Mouse (Mus musculus) ES-E14 (cell line): Measurements from ENCODE around the gene Znhit3. TPM values are rescaled to one million over a fixed set of nuclear protein-coding genes. Genes with fewer than 3 reads are reported as not detected.

Source experiments
- DNase-seq: peaks from one replicate; pipeline ENCODE4 v3.0.0-alpha.2; 2013; ENCODE audit warnings: low read depth, low spot score
- H3K27ac ChIP-seq: 2 replicates; pipeline ENCODE4 v1.5.1; 2012; ENCODE audit warnings: low read depth, mild to moderate bottlenecking, low read length, moderate library complexity, mixed read lengths; ENCODE audit not compliant: poor library complexity, insufficient read depth, severe bottlenecking
- H3K36me3 ChIP-seq: 2 replicates; pipeline ENCODE4 v1.6.1; 2012; ENCODE audit warnings: mild to moderate bottlenecking, low read length, moderate library complexity, mixed read lengths; ENCODE audit not compliant: control insufficient read depth, poor library complexity, insufficient read depth, severe bottlenecking
- H3K4me1 ChIP-seq, 2 experiments: fragments of 150-350 bp in 1 of 2; sonication (generic) in 1 of 2; 2 replicates each; pipeline ENCODE4 v1.6.1; 2012; ENCODE audit warnings: low read length in 2 of 2, mild to moderate bottlenecking in 1 of 2, mixed read lengths in 1 of 2; ENCODE audit not compliant: control insufficient read depth in 2 of 2, insufficient read depth in 2 of 2, poor library complexity in 1 of 2
- H3K4me3 ChIP-seq, 2 experiments: fragments of 150-350 bp in 1 of 2; sonication (generic) in 1 of 2; 2 replicates each; pipeline ENCODE4 v1.5.1; 2012; ENCODE audit warnings: low read length in 2 of 2, low read depth in 1 of 2, mild to moderate bottlenecking in 1 of 2, mixed read lengths in 1 of 2; ENCODE audit not compliant: insufficient read depth in 1 of 2, poor library complexity in 1 of 2, severe bottlenecking in 1 of 2
- H3K9ac ChIP-seq: 2 replicates; pipeline ENCODE4 v1.6.1; 2012; ENCODE audit warnings: low read depth, mild to moderate bottlenecking, low read length, mixed read lengths; ENCODE audit not compliant: poor library complexity, insufficient read depth, severe bottlenecking
- H3K9me3 ChIP-seq: fragments of 150-350 bp; sonication (generic); 2 replicates; pipeline ENCODE4 v1.6.1; 2012; ENCODE audit warnings: low read depth, mild to moderate bottlenecking, low read length; ENCODE audit not compliant: control insufficient read depth, insufficient read depth
- CHD2 ChIP-seq: IDR thresholded peaks from 2 replicates; pipeline ENCODE4 v1.6.1; 2014; ENCODE audit warnings: mild to moderate bottlenecking, low read depth, low read length, inconsistent platforms
- HCFC1 ChIP-seq: IDR thresholded peaks from 2 replicates; pipeline ENCODE4 v1.6.1; 2012; ENCODE audit warnings: low read length, inconsistent platforms, borderline replicate concordance; ENCODE audit not compliant: insufficient read depth
- MAFK ChIP-seq: IDR thresholded peaks from 2 replicates; pipeline ENCODE4 v1.6.1; 2014; ENCODE audit warnings: mild to moderate bottlenecking, low read depth, low read length, inconsistent platforms; ENCODE audit not compliant: insufficient read depth
- ZC3H11A ChIP-seq: IDR thresholded peaks from 2 replicates; pipeline ENCODE4 v1.6.1; 2012; ENCODE audit warnings: low read depth, mild to moderate bottlenecking, inconsistent platforms, low read length, borderline replicate concordance
- ZNF384 ChIP-seq: IDR thresholded peaks from 2 replicates; pipeline ENCODE4 v1.6.1; 2012; ENCODE audit warnings: low read depth, low read length, inconsistent platforms
- in situ Hi-C, 2 experiments: fragments of 600-800 bp; cut with MboI; formaldehyde crosslinking; loops; one replicate each; pipeline ENCODE4 v1.15.1; 2025; ENCODE audit warnings: low sequenced_read_pairs in 2 of 2, inconsistent platforms in 1 of 2; ENCODE audit not compliant: unreplicated experiment in 2 of 2
- total RNA-seq: library from RNA; depleted of rRNA; stranded (reverse); fragments of 300-350 nt; gene quantifications from 2 replicates; pipeline ENCODE4 v1.2.3, GENCODE M21; 2012; rRNA removed

The Znhit3 gene
- total RNA-seq, result 57.4 and 80.4 TPM in 2 replicates

DNA sequence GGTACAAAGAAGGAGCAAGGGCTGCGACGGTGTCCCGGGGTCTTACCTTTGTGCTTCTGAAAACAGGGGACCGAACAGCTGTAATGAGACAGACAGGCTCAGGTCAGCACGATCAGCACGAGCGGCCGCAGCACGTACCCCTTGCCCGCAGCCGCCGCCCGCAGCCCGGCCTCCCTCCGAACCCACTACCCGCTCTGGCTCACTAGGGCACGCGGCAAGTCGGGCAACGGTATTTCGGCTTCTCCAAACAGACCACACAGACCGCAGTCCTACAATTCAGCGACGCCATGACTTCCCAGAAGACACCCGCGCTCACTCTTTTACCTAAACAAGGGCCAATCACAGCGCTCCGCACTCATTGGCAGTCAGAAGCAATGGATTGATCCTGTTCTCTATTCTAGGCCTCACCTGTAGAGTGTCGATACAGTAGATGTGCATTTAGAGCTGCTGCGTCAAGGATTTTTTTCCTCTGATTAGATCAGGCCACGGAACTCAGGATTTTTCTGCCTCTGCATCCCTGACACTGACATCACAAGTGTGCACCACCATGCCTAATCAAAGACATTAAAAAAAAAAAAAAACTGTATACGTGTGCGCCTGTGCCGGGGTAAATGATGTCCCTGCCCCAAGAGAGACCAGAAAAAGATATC is at the start of gene Znhit3:
Gene Znhit3, minus strand, starts transcription at position 314 of the 650 bp plus-strand sequence.
- peaks cover 20% of the 10 kb centered on the region for H3K36me3 ChIP-seq
- peak within 1 kb of the TSS; percentile 95 to 100 for H3K4me3 ChIP-seq
- peak; percentile 74 for DNase-seq
- peaks cover 0 to 2% of the 10 kb centered on the region in 2 experiments; a peak in 1 of 4 replicates for H3K4me1 ChIP-seq
- no peaks in the 10 kb centered on the region for H3K9me3 ChIP-seq
- H3K9ac ChIP-seq, result peak within 1 kb of the TSS; percentile 99
- H3K27ac ChIP-seq, result peak within 1 kb of the TSS; percentile 56; the same call in 1 of the 2 replicates
- TF ChIP-seq HCFC1 (peak; percentile 84), MAFK (peak; percentile 64; the same call in 1 of the 2 replicates), ZNF384 (peak; percentile 65), ZC3H11A (no peak)
- in situ Hi-C loops, result loop anchor here in 1 of 2 experiments (5.0 kb wide), 1 partner anchor 66 kb away; no protein-coding TSS in a partner anchor

DNA sequence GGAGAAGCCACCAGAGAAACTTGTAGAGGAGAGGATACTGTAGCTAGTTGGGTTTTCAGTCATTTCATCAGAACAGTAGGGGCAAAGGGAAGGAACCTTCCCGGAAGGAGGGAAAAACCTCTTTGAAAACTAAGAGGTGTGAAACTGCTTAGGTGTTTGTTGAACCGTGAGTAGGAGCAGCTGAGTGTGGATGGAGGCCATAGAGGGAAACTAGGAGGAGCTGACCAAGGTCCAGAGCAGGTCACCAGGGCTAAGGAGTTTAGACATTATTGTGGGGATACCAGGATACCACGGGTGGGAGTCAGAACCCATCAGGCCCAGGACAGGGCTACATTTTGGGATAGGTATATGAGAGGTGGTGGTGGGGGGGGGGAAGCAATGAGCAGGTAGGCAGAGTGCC is 47.4 kb upstream of the Znhit3 start:
- Histone ChIP-seq H3K4me1 (peaks cover 0 to 14% of the 10 kb centered on the region in 2 experiments; a peak in 1 of 4 replicates), H3K9ac (no peak overlapping the region), H3K36me3 (peaks cover 7% of the 10 kb centered on the region; the same call in 1 of the 2 replicates), H3K27ac (no peak overlapping the region), H3K9me3 (no peaks in the 10 kb centered on the region), H3K4me3 (no peak overlapping the region)
- in situ Hi-C loops, result no loop called here
- DNase-seq, result no peak
- TF ChIP-seq ZNF384, result no peak
- TF ChIP-seq CHD2, result no peak

DNA sequence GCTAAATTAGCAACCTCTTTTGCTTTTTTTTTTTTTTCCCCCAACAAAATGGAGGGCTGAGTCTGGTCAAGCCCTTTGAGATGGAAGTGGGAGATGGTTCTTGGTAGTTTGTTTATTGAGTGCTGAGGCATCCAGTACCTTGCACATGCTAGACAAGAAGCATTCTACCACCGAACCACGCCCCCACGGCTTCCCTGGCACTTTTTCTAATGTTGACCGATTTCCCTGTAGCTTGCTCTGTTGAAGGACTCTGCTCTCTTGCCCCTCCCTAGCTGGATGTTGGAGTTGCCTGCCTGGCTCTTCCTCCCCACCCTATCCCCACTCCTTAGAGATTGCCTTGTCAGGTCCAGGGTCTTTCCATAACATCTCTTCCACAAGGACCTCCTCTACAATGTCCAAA is 46.4 kb upstream of the Znhit3 start:
- Histone ChIP-seq H3K27ac (no peak overlapping the region), H3K9me3 (no peaks in the 10 kb centered on the region), H3K9ac (no peak overlapping the region), H3K36me3 (peaks cover 7% of the 10 kb centered on the region; the same call in 1 of the 2 replicates), H3K4me3 (no peak overlapping the region), H3K4me1 (peaks cover 0 to 11% of the 10 kb centered on the region in 2 experiments; a peak in 1 of 4 replicates)
- TF ChIP-seq CHD2 (no peak), MAFK (no peak), HCFC1 (no peak), ZNF384 (no peak), ZC3H11A (no peak)
- DNase-seq, result no peak
- in situ Hi-C loops, result no loop called here

DNA sequence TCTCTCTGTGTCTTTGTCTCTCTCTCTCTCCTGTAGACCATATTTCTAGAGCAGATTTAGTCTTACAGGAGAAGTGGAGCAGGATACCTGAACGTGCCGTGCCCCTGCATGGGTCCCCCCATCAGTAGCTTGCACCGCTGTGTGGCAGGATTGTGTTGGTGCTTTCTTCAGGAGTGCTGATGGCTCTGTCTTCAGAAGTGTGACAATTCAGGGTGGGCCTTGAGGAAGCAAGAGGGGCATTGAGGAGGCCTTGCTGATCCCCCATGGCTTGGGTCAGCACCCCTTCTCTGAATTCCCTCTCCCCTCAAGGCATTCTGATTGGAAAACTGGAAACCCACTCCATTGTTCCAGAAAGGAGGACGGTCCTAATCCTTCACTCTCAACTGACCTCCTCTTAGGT is 45.4 kb upstream of the Znhit3 start:
- no peaks in the 10 kb centered on the region for H3K9me3 ChIP-seq
- no peak for DNase-seq
- in situ Hi-C loops, result no loop called here
- peaks cover 7% of the 10 kb centered on the region; the same call in 1 of the 2 replicates for H3K36me3 ChIP-seq
- no peak for TF ChIP-seq MAFK
- no peak for TF ChIP-seq ZC3H11A
- no peak for TF ChIP-seq ZNF384
- TF ChIP-seq HCFC1, result no peak
- TF ChIP-seq CHD2, result no peak
- peaks cover 0 to 7% of the 10 kb centered on the region in 2 experiments; a peak in 1 of 4 replicates for H3K4me1 ChIP-seq
- no peak overlapping the region for H3K4me3 ChIP-seq
- no peak overlapping the region for H3K27ac ChIP-seq
- H3K9ac ChIP-seq, result no peak overlapping the region

DNA sequence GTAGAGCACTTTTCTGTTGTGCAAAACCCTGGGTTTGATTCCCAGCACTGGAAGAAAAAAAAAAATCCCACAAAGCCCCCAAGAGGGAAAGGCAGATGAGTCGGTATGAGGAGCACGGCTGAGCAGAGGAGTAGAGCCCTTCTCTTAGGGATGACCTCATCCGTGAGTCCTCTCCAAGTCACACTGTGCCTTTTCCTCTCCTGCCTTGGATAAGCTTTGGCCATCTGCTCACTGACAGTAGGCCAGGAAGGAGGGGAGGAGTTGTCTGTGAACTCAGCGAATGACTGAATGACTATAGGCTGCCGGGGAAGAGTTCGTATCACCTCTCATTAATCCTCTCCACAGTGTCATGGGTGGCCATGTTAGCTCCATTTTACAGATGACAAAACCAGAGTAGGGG is 44.6 kb upstream of the Znhit3 start:
- in situ Hi-C loops, result no loop called here
- Histone ChIP-seq H3K9me3 (no peaks in the 10 kb centered on the region), H3K27ac (no peak overlapping the region), H3K4me3 (no peak overlapping the region), H3K4me1 (peaks cover 0 to 7% of the 10 kb centered on the region in 2 experiments; a peak in 1 of 4 replicates), H3K36me3 (peaks cover 7% of the 10 kb centered on the region; the same call in 1 of the 2 replicates), H3K9ac (no peak overlapping the region)
- no peak for DNase-seq
- TF ChIP-seq ZC3H11A (no peak), ZNF384 (no peak), CHD2 (no peak), MAFK (no peak), HCFC1 (no peak)
